Comparison of ENCODE assay signal across 11 mouse cellular contexts in genomic region chr5:92498225-92498624, GRCm38 (mm10). TPM values are rescaled to one million over a fixed set of nuclear protein-coding genes. Genes with fewer than 3 reads are reported as not detected.
A peak's percentile ranks its signal among the peaks of the same experiment; 100 is the strongest.
DNase-seq lines count a peak whose midpoint lies in the region; ATAC-seq and TF ChIP-seq lines count a peak whose summit lies in the region.
"Had no signal": no experiment of that assay in that cellular context is flagged by ENCODE, and none has a peak within 500 bp of the region (broad histone marks: within the 10 kb centered on the region; RNA-seq: fewer than 3 reads in every experiment).

No protein-coding gene starts in this region.

- no peak for TF ChIP-seq POLR2A in kidney, adult 2 months (IDR thresholded peaks at IDR 0.05; ENCODE audit: low read depth, low read length)

- H3K27me3 ChIP-seq in kidney, embryonic 15.5 days = no peaks in the 10 kb centered on the region
- no peaks in the 10 kb centered on the region for H3K27me3 ChIP-seq in kidney, adult 2 months (replicated peaks; ENCODE audit: control insufficient read depth, insufficient read depth, low read length)
- H3K27me3 ChIP-seq: embryonic facial prominence, embryonic 15.5 days; Patski had no signal

- whole genome bisulfite sequencing in kidney, embryonic 15.5 days = 75% methylated on average over 3 of the region's 3 CpGs
- WGBS in kidney, adult 2 months = 73% methylated on average over 3 of the region's 3 CpGs
- WGBS in large intestine, adult 2 months = 24% methylated on average over 3 of the region's 3 CpGs

- H3K9me3 ChIP-seq in kidney, embryonic 15.5 days (replicated peaks) = no peaks in the 10 kb centered on the region
- H3K9me3 ChIP-seq: embryonic facial prominence, embryonic 15.5 days had no signal

- 0 out of 2 replicates have a peak overlapping the region, but pooled peaks have one; percentile 10 for H3K27ac ChIP-seq in kidney, embryonic 15.5 days
- H3K27ac ChIP-seq in kidney, adult 2 months (ENCODE audit: insufficient read depth, low read depth, low read length) = no peak overlapping the region
- H3K27ac ChIP-seq: embryonic facial prominence, embryonic 15.5 days had no signal

- H3K4me1 ChIP-seq in kidney, embryonic 15.5 days = peaks cover 34% of the 10 kb centered on the region
- 0 out of 2 replicates have a peak, but pooled peaks cover 4% of the 10 kb centered on the region for H3K4me1 ChIP-seq in kidney, adult 2 months (ENCODE audit: control insufficient read depth, insufficient read depth, low read length)

- H3K4me3 ChIP-seq in kidney, embryonic 15.5 days (replicated peaks) = no peak overlapping the region
- H3K4me3 ChIP-seq in kidney, adult 2 months (ENCODE audit: insufficient read depth, low read depth, low read length) = no peak overlapping the region
- H3K4me3 ChIP-seq: embryonic facial prominence, embryonic 15.5 days had no signal

- 0 out of 2 replicates have a peak, but pooled peaks have one; percentile 16 for ATAC-seq in kidney, embryonic 15.5 days (replicated peaks; ENCODE audit: low FRiP score)
- ATAC-seq: Patski had no signal

- no peak overlapping the region for H3K9ac ChIP-seq in kidney, embryonic 15.5 days
- H3K9ac ChIP-seq: embryonic facial prominence, embryonic 15.5 days had no signal

- DNase-seq in kidney, adult 2 months = no peak
- DNase-seq in ES-CJ7 (ENCODE audit: low read depth, low spot score) (peak; percentile 89), ZHBTc4 (ENCODE audit: low read depth, low spot score) (peak; percentile 91)
- peak; percentile 80 for DNase-seq in large intestine, adult 2 months (ENCODE audit: low read depth, low spot score)
- no peak for DNase-seq in urinary bladder, adult 2 months (ENCODE audit: low spot score)
- DNase-seq in adrenal gland, adult 8-10 months = no peak
- DNase-seq in retina, postnatal 1 day = no peak

- H3K4me2 ChIP-seq in kidney, embryonic 15.5 days = no peak overlapping the region
- H3K4me2 ChIP-seq: embryonic facial prominence, embryonic 15.5 days had no signal

- no peaks in the 10 kb centered on the region for H3K36me3 ChIP-seq in kidney, embryonic 15.5 days
- H3K36me3 ChIP-seq in kidney, adult 2 months (ENCODE audit: control insufficient read depth, insufficient read depth, low read length) = no peaks in the 10 kb centered on the region
- H3K36me3 ChIP-seq: embryonic facial prominence, embryonic 15.5 days had no signal

- no peak for TF ChIP-seq CTCF in kidney, adult 2 months (conservative IDR thresholded peaks at IDR 0.05; ENCODE audit: insufficient read depth, insufficient read length, low read depth, low read length)

RNA-seq across cellular contexts. Expression of gene Scarb2, which starts 8.4 kb away (rescaled TPM):
- 9.1 and 9.7 TPM in 2 replicates for polyA plus RNA-seq in kidney, embryonic 15.5 days (2015; fragmentation: Nextera tagmentation; extraction: Ambion mirVana)
- 17.7 and 19.9 TPM in 2 replicates for polyA plus RNA-seq in kidney, adult 2 months (2012; rRNA removed)
- polyA plus RNA-seq in large intestine, adult 2 months (2012; rRNA removed) = 13.3 and 17.9 TPM in 2 replicates
- 84.3 and 96.2 TPM in 2 replicates for polyA plus RNA-seq in urinary bladder, adult 2 months (2012; rRNA removed)
- 10 to 100 TPM; 66.0 to 88.0 (median 76.6) TPM for total RNA-seq in adrenal gland, adult 8-10 months (2022)

RNA-seq across cellular contexts. Expression of gene Fam47e, which starts 56.6 kb away (rescaled TPM):
- polyA plus RNA-seq in kidney, embryonic 15.5 days (2015; fragmentation: Nextera tagmentation; extraction: Ambion mirVana) = not detected in 2 replicates
- 0.52 and 0.83 TPM in 2 replicates for polyA plus RNA-seq in kidney, adult 2 months (2012; rRNA removed)
- not detected in 2 replicates for polyA plus RNA-seq in large intestine, adult 2 months (2012; rRNA removed)
- 0.86 and 1.0 TPM in 2 replicates for polyA plus RNA-seq in urinary bladder, adult 2 months (2012; rRNA removed)
- not detected for total RNA-seq in adrenal gland, adult 8-10 months (2022)
- total RNA-seq: hematopoietic stem cell, adult 5-6 weeks had no signal
- polyA plus RNA-seq: Patski had no signal

Comparison
In these comparisons a context has a peak if more than half of its experiments do, and no peak if none do; other contexts are left out.
1. DNase-seq: peak in ES-CJ7 (single experiment), ZHBTc4 (single experiment) and large intestine, adult 2 months (single experiment); none in kidney, adult 2 months (single experiment), urinary bladder, adult 2 months (single experiment), adrenal gland, adult 8-10 months (single experiment) and retina, postnatal 1 day (single experiment).